Mouse (Mus musculus) retina, embryonic 14.5 days (tissue): ENCODE measurements around the gene Pde8b.
A peak's percentile ranks its signal among the peaks of the same experiment; 100 is the strongest.
"Not testable (repeated sequence)": the region's sequence is repeated elsewhere in the genome, so short reads cannot be mapped to it uniquely, and the experiment has no call there.

Experiments
- DNase-seq: peaks from one replicate; pipeline ENCODE4 v3.0.0-alpha.2; 2015; ENCODE audit warnings: low spot score

Gene Pde8b

DNA sequence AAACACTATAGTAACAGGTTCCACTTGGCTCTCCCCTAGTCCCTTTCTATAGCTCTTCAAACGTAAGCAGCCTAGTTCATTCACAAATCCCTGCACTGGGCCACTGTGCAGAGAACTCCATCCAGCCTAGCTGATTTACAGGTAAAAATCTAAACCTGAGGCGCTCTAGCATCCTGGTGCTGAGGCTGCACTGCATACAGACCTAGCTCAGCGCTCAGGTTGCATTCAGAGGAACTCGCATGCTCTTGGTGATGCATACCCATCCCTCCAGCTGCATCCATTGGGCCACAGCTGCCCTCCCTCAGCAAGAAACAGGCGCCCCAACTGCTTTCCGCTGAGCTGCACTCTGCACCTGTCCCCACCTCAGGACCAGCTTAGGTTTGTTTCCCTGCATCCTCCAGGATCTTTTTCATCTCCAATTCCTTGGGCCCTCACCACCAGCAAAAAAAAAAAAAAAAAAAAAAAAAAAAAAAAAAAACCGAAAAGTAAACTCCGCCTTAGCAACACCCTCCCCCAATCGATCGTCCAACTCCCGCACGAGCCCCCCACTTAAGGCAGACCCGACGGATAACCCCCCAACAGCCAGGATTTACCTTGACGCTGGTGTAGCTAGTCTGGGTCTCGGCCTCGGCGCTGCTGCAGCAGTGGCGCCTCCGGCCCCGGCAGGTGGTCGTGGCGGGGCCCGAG lies 28.1 kb downstream of the Pde8b start:
- DNase-seq = peak; percentile 16

GRCm38 (mm10) chr13:95215661-95216170 lies 34.4 kb downstream of the Pde8b start:
- not testable (repeated sequence) for DNase-seq

- no peak for DNase-seq
Measured at GRCm38 (mm10) chr13:95212320-95212719, 37.8 kb downstream of the Pde8b start.

- DNase-seq = not testable (repeated sequence)
Measured at GRCm38 (mm10) chr13:95207301-95207700, 42.8 kb downstream of the Pde8b start.

DNA sequence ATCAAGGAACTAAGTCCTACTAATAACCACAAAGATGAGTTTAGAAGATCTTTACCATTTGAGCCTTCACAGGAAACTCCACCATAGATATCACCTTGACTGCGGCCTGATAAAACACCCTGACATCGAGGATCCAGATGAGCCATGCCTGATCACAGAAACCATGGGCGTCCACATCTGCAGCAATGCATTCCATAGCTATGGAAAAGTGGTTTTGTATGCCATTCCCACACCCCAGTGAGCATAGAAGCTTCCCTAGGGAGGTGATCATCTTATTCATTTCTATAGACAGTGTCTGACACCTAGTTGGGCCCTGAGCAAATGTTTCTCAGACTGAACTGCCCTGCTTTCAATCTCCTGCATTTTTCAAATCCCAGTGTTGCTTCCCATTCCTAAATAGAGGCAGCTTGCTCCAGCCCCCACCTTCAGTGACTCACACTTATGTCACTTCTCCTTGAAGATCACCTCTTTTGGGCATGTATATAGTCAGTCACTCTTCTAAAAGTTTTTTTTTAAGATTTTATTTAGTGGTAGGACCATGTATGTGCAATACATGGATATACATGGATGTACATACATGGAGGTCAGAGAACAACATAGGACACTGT lies 47.9 kb downstream of the Pde8b start:
- no peak for DNase-seq

DNA sequence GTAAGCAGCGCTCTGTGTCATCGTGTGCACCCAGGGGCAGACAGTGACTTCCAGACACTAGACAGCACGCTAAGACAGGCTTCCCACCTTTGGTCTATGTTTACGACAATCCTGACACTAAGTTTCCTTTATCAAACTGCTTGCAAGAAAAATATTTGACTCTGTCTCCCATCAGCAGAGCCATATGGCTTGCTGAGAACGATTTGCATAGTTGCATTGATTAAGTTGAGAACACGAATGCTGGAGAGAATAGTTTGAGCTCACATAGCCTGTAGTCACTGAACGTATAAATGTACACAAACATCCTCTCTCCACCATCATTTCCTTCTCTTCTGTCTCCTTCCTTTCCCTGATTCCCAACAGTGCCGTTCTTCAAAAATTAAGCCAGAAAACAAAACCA lies 49.3 kb downstream of the Pde8b start:
- no peak for DNase-seq

GRCm38 (mm10) chr13:95200036-95200435 lies 50.1 kb downstream of the Pde8b start:
- no peak for DNase-seq

- no peak for DNase-seq
Measured at GRCm38 (mm10) chr13:95196106-95196705, 53.9 kb downstream of the Pde8b start.

DNA sequence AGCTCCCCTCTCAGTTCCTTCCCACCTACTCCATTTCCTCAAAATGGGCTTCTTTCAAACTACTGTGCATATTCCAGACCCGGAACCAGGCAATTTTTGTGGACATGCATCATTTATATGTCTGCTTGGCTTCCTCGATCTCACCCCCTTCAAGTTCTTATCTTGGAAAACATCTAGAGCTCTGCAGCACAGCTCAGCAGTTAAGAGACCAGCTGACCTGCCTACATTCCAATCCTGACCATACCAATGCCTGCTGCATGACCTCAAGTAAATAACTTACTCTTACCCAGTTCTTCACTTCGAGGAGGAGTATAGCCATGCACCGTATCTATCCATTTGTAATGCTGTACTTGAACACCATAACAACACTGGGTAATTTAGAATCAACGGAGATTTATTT lies 58.2 kb downstream of the Pde8b start:
- no peak for DNase-seq

- DNase-seq = no peak
Measured at GRCm38 (mm10) chr13:95189111-95189510, 61.0 kb downstream of the Pde8b start.

- no peak for DNase-seq
Measured at GRCm38 (mm10) chr13:95187153-95187665, 62.9 kb downstream of the Pde8b start.

GRCm38 (mm10) chr13:95186741-95187035 lies 63.4 kb downstream of the Pde8b start:
- DNase-seq = no peak

DNA sequence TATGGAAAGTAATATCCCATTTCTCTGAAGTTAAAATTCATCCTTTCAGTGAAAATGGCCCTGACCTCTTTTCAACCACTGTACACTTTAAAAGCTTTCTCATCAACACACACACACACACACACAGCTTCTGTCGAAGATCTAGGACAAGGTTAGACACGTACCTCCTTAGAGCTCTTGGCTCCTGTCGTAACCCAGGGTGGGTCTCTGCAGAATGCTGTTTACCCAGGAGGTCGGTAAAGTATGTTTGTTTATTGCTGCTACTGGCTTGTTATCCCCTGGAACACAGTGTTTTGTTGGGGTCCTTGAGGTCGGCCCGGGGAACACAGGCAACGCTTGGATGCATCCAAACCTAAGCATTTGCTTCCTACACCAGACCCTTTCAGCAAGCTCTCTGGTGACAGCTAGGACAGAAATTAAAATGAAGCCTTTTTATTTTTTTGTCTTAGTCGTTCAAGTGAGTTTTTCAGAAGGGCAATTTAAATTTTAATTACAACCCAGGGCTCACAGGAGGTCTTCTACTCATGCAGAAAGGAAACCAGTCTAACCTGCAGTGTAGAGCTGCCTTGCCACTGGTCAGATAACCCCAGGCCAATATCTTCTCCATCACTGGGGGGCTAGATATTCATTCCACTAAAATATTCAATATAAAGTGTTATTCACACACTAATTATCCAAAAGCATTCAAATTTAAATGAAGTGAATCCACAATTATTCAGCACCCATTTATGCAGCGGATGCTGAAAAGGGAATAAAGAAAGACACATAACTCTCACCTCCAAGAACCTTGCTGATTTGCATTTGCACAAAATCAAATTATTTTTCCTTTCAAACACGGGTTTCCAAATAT lies 64.0 kb downstream of the Pde8b start:
- no peak for DNase-seq

GRCm38 (mm10) chr13:95183686-95184085 lies 66.5 kb downstream of the Pde8b start:
- DNase-seq = no peak

- no peak for DNase-seq
Measured at GRCm38 (mm10) chr13:95180208-95180607, 69.9 kb downstream of the Pde8b start.

- no peak for DNase-seq
Measured at GRCm38 (mm10) chr13:95177326-95177725, 72.8 kb downstream of the Pde8b start.

DNA sequence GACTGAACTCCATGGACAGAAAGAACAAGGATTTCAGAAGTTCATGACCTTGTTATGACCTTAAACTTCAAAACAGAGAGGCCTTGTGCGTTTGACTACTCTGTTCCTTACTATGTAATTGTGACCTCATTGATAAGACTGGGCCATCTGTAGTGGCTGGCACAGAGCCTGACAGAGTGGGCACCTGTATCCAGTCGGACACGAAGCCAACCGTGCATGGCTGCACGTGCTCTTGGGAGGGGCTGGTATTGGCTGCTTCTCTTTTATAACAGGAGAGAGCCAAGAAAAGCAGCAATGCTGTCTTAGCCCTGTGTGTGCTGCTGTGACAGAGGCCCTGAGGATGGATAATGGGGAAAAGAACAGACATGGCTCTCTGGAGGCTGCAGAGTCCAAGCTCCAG lies 73.7 kb downstream of the Pde8b start:
- no peak for DNase-seq

DNA sequence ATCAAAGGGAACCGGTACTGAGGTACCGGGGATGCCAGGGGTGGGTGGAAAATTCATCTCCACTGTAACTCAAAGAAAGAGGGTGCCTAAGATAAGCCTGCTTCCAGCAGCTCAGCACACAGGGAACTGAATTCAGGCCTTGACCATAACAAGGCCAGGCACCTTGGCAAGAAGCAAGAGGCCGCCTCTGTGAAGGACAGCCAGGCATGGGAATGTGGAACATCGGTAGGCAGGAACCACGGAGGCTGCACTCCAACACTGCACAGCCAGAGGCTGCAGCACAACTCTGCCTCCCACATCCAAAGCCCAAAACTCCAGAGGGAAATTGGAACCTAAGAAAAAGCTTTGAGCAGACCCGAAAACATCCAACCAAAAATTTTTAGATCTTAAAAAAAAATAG lies 75.9 kb downstream of the Pde8b start:
- DNase-seq = no peak

DNA sequence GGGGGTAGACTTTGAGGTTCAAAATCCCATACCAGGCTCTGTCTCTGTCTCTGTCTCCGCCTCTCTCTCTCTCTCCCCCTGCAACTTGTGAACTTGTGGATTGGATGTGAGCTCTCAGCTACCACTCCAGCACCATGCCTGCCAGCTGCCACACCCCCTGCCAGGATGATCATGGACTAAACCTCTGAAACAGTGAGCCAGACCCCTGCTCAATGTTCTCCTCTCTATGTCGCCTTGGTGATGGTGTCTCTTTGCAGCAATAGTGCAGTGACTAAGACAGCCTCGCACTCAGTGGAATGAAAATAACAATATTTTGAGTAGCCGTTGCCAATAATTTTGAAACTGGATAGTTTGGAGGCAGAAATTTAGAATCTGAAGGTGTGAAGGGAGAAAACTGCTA lies 77.8 kb downstream of the Pde8b start:
- no peak for DNase-seq

- DNase-seq = no peak
Measured at GRCm38 (mm10) chr13:95160211-95160610, 89.9 kb downstream of the Pde8b start.

- no peak for DNase-seq
Measured at GRCm38 (mm10) chr13:95158986-95159385, 91.2 kb downstream of the Pde8b start.

GRCm38 (mm10) chr13:95144746-95145145 lies 105.4 kb downstream of the Pde8b start:
- DNase-seq = no peak
